Mouse (Mus musculus) naive thymus-derived CD4-positive, alpha-beta T cell, adult 5 months (primary cell): Measurements from ENCODE around the gene Ell. TPM values are rescaled to one million over a fixed set of nuclear protein-coding genes. Genes with fewer than 3 reads are reported as not detected.

Experiments
- polyA plus RNA-seq: library from polyadenylated mRNA; unstranded; fragments of 100-300 nt; shearing (Covaris generic); gene quantifications from one replicate; pipeline ENCODE4 v1.2.1, GENCODE M21; 2017

The Ell gene
- polyA plus RNA-seq = 42.9 TPM

DNA sequence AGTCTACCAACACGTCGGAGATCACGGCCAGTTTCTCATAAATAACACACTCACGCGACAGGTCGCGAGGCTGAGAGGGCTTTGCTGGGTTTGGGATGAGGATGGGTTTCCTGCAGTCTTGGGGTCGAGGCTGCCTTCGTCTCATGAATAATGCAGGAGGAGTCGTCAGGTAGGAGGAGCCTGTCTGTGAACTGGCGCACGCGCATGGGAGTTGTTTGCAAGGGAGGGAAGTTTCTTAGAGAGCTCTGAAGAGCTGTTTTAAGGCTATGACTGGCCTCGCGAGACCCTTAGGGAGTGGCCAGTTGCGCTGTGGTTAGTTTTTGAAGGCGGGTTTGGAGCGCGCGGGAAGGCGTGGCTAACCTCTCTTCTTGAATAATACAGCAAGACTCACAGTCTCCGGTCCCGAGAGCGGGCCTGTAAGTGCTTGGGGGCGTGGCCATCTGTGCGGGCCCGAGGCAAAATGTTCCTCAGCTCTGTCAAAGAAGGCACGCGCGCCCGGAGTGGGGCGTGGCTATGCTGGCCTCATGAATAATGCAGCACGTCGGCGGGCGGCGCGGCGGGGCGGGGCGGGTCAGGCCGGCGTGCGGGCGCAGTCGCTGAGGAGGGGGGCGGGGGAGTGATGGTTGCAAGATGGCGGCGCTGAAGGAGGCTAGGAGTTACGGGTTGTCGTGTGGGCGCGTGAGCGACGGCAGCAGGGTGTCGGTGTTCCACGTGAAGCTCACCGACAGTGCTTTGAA lies at the start of gene Ell:
Gene Ell, plus strand, starts transcription at position 381 of the 737 bp plus-strand sequence.

DNA sequence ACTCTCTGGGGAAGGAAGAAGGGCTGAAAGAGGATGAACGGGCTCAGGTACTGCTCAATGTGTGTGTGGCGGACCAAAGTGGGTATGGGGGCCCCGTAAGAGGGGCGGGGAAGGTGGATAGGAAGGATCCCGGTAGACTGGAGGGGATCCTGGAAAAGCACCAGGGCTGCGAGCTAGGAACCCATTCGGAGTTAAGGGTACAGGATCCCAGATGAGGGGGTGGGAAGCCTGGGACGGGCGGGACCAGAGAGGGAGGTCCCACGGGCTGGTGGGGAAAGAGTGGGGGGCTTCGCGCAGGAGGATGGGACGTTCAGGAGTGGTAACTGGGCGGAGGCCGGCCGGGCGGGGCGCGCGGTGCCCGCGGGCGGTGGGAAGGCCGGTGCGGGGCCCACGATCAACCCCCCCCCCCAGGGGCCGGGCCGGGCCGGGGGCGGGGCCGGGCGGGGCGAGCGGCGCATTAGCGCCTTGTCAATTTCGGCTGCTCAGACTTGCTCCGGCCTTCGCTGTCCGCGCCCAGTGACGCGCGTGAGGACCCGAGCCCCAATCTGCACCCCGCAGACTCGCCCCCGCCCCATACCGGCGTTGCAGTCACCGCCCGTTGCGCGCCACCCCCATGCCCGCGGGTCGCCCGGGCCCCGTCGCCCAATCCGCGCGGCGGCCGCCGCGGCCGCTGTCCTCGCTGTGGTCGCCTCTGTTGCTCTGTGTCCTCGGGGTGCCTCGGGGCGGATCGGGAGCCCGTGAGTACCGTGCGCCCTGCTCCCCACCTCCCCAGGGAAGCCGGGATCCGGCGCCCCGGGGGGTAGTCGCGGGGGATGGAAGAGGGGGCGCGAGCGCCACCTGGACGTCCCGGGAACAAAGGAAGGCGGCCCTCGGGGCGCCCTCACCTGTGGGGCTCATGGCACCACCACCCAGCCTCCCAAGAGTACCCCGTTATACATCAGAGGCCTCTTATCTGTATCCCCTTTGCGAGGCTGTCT lies 46.3 kb upstream of the Ell start, which contains the start of gene Crlf1:
Gene Crlf1, plus strand, starts transcription at position 495 of the 977 bp plus-strand sequence.

DNA sequence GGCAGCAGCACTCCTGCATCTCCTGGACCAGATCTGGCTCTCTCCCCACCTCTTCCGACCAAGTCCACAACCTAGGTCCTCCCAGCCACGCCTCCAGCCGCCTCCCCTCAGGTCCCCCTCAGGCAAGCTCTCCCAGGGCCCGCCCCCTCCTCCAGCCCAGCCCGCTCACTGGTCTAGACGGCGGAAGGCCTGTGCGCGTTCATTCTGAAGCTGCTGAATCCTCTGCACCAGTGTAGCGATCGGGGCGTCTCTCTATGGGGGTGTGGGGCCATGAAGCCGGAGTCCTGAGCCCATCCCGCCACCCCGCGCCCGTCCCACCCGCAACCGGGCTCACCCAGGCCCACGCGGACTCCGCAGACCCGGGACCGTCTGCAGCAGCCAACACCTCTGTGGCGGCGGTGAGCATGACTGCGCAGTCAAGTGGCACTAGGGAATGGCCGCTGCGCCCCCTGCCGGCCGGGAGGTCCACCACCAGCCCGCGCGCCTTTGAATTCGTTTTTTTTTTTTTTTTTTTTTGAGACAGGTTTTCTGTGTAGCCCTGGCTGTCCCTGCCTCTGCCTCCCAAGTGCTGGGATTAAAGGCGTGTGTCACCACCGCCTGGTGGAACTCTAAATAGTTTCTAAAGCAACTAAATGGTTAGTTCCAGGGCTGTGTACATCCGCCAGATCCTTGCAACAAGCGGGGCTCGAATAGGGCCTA lies 32.8 kb upstream of the Ell start, which contains the start of gene Rex1bd:
Gene Rex1bd, minus strand, starts transcription at position 425 of the 699 bp plus-strand sequence.

DNA sequence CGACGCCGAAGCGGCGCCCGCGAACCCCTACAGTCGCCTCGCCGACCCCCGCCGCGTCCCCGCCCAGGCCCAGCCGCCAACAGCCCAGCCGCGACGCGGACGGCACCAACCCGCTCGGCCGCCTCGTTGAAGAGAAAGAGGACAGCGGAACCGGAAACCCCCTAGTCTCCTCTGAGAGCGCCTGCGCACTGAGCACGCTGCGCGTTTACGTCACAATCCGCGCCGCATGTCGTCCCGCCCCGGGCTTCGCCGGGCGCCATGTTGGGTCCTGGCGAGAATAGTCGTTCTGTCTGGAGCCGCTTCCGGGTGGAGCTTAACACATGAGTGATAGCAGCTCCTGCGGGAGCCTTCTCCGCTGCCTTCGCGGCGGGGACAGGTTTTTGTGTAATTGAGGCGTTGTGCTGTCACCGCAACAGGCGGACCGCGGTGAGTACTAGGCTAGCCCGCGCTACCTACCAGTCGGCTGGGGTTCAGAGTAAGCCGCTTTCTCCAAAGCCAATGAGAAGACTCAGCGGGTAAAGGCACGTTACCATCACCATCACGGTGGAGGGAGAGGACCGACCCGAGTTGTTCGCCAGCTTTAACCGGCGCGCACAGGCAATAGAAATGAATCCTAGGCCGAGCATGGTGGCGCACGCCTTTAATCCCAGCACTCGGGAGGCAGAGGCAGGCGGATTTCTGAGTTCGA lies 28.9 kb upstream of the Ell start, which contains the start of gene Uba52:
Gene Uba52, minus strand, starts transcription at position 574 of the 688 bp plus-strand sequence.

DNA sequence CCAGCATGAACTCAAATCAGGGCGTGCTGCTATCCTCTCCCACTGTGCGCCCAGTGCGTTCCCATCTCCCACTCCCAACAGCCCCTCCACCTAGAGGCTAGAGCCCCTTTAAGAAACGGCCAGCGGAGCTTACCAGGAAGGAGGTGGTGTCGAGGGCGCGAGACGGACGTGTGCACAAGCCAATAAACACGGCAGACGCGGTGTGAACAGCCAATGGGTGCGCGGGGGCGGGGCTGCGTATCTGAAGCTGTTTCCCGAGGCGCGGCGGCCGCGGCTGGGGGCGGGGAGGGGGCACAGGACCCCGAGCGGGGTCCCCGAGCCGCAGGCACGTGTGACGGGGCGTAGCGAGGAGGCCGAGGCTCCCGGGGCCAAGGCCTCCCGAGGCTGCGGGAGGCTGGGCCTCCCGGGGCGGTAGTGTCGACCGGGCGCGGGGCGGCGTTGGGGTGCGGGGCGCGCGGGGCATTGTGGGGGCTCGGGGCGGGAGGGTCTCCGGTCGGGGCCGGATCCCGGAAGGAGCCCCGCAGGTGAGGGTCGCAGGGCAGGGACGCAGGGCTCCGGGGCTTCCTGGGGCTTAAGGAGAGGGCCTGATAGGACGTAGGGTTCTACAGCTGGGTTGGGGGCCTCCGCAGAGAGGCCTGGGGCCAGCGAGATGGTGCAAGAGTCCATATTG lies 11.6 kb upstream of the Ell start, which contains the start of the genes Fkbp8 and Kxd1:
Gene Fkbp8, plus strand, starts transcription at position 213 of the 670 bp plus-strand sequence.
Gene Kxd1, minus strand, starts transcription at position 445 of the 670 bp plus-strand sequence.

DNA sequence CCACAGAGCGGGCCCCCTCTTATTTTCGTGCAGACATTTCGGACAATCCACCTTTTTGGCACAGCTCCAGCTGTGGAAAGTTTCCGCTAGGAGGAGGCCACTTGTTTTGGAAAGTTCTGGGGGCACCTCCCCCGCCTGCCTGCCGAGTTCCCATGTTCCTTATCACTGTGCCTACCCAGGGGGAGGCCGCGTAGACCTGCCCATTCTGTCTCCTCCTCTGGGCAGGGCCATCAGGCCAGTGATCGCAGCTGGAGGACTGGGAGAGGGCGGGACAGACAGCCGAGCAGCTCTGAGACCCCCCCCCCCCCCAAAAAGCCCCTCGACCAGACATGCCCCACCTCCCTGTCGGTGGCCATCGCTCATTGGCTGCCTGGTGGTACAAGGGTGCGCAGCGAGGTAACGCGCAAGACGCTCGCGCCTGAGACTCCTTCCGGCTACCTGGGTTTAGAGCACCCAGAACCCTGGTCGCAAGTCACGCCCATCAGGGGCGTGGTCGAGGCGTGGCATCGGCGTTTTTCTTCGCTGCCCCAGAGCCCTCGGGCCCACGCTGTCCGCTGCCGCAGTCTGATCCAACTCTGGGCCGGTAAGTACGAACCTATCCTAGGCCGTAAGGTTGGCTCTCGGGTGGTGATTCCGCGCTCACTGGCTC lies 54.8 kb downstream of the Ell start, which contains the start of gene Isyna1:
Gene Isyna1, plus strand, starts transcription at position 413 of the 649 bp plus-strand sequence.

DNA sequence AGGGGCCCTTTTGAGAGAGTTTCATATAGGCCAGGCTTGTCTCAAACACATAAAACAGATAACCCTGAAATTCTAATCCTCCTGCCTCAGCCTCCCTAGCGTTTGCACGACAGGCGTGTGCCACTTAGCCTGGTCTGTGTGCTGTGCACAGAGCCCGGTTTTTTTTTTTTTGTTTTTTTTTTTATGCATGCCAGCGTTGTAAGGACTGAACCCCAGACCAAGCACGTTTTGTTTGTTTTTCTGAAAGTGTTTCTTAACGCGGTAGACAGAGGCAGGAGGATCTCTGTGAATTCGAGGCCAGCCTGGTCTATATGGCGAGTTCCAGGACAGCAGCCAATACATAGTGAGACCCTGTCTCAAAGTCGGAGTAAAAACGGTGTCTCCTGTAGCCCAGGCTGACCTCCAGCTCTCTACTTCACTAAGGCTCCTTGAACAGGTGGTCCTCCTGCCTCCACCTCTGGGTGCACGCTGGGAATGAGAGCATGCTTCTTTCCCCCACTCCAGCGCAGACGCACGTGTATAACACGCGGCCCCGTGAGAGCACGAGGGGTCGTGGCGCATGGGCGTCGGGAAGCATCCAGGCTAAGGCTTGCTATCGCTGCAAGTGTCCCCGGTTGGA lies 69.6 kb downstream of the Ell start, which contains the start of gene Ssbp4:
Gene Ssbp4, minus strand, starts transcription at position 124 of the 619 bp plus-strand sequence.

DNA sequence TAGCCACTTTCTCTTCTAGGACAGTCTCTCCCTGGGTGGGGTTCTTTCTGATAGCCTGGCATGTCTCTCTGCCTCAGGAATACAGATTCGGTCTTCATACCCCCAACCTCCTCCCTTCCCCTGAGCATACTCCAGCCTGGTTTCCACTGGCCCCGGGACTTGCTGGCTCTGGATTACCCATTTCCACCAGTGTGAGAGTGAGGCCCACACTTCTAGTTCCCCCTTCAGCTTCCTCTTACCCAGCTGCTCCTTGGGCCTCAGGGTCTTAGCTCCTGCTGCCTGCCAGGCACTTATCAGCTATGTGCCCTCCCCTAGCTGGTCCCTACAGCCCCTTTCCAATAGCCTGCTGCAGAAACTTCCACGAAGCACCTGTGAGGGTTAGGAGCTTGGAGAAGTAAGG lies 76.6 kb downstream of the Ell start, which contains the start of gene Lrrc25:
Gene Lrrc25, plus strand, starts transcription at position 262 of the 400 bp plus-strand sequence.

DNA sequence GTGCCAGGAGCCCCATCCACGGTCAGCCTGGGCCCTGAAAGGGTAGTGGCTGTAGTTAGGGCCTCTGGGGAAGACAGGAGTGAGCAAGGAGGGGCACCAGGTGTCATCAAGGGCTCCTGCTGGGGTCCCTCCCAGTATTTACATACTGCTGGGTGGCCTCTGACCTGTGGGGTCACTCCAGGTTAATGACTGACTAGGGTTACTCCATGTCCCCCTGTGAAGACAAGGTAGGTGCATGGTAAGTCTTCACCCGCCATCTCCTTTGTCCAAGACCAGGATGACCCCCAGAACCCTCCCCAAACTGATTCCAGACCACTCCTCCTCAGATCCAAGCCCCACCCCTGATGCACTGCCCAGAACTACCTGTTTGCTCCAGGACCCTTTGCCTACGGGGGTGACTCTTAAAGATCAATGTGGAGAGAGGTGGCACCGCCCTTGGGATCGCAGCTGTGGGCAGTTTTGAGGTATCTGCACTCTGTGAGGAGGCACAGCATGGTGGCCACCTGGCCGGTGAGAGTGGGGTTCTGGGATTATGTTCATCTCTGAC lies 93.2 kb downstream of the Ell start, which contains the start of gene Gdf15:
Gene Gdf15, minus strand, starts transcription at position 111 of the 547 bp plus-strand sequence.

Other genes with a start within 250 kb of the Ell start
- 60.5 TPM for gene Ddx49, start 237.0 kb upstream of the Ell start, polyA plus RNA-seq
- gene Cope, start 236.9 kb upstream of the Ell start, polyA plus RNA-seq = 237 TPM
- not detected for gene Cers1, start 223.7 kb upstream of the Ell start, polyA plus RNA-seq
- 0.44 TPM for gene Gdf1, start 209.6 kb upstream of the Ell start, polyA plus RNA-seq
- gene Upf1, start 186.2 kb upstream of the Ell start, polyA plus RNA-seq = 88.8 TPM
- gene Comp, start 165.9 kb upstream of the Ell start, polyA plus RNA-seq = 2.4 TPM
- gene Crtc1, start 99.9 kb upstream of the Ell start, polyA plus RNA-seq = 12.2 TPM
- gene Klhl26, start 62.5 kb upstream of the Ell start, polyA plus RNA-seq = 9.8 TPM
- not detected for gene Tmem59l, start 52.1 kb upstream of the Ell start, polyA plus RNA-seq
- not detected for gene Crlf1, start 46.3 kb upstream of the Ell start, polyA plus RNA-seq
- 62.7 TPM for gene Rex1bd, start 32.7 kb upstream of the Ell start, polyA plus RNA-seq
- gene Uba52, start 28.7 kb upstream of the Ell start, polyA plus RNA-seq = 1,566 TPM
- 382 TPM for gene Fkbp8, start 11.7 kb upstream of the Ell start, polyA plus RNA-seq
- 67.1 TPM for gene Kxd1, start 11.5 kb upstream of the Ell start, polyA plus RNA-seq
- gene Isyna1, start 54.9 kb downstream of the Ell start, polyA plus RNA-seq = 86.8 TPM
- 127 TPM for gene Ssbp4, start 69.4 kb downstream of the Ell start, polyA plus RNA-seq
- 0.36 TPM for gene Lrrc25, start 76.7 kb downstream of the Ell start, polyA plus RNA-seq
- not detected for gene Gdf15, start 93.0 kb downstream of the Ell start, polyA plus RNA-seq
- 0.44 TPM for gene Pgpep1, start 120.9 kb downstream of the Ell start, polyA plus RNA-seq
- gene Lsm4, start 133.8 kb downstream of the Ell start, polyA plus RNA-seq = 329 TPM
- 969 TPM for gene Jund, start 159.5 kb downstream of the Ell start, polyA plus RNA-seq
- 0.07 TPM for gene Iqcn, start 164.0 kb downstream of the Ell start, polyA plus RNA-seq
- not detected for gene Gm3336, start 179.1 kb downstream of the Ell start, polyA plus RNA-seq
- gene Pde4c, start 184.3 kb downstream of the Ell start, polyA plus RNA-seq = 0.22 TPM
- 3.6 TPM for gene Rab3a, start 215.2 kb downstream of the Ell start, polyA plus RNA-seq
- 26.5 TPM for gene Mpv17l2, start 221.5 kb downstream of the Ell start, polyA plus RNA-seq
- gene Pik3r2, start 237.3 kb downstream of the Ell start, polyA plus RNA-seq = 12.9 TPM